Mouse (Mus musculus) cortical plate, adult 2 months (tissue): Measurements from ENCODE around the gene Ankrd52. TPM values are rescaled to one million over a fixed set of nuclear protein-coding genes. Genes with fewer than 3 reads are reported as not detected.

Experiments
- H3K27ac ChIP-seq: fragments of 200-500 bp; 2 replicates; pipeline ENCODE4 v1.5.1; 2012; ENCODE audit warnings: low read length, control low read depth, inconsistent platforms; ENCODE audit not compliant: insufficient read depth
- H3K4me1 ChIP-seq: fragments of 200-500 bp; 2 replicates; pipeline ENCODE4 v1.6.1; 2011; ENCODE audit warnings: low read length; ENCODE audit not compliant: control insufficient read depth, insufficient read depth
- H3K4me3 ChIP-seq: fragments of 200-500 bp; 2 replicates; pipeline ENCODE4 v1.5.1; 2011; ENCODE audit warnings: mild to moderate bottlenecking, low read length, control low read depth; ENCODE audit not compliant: insufficient read depth
- CTCF ChIP-seq: fragments of 200-500 bp; IDR thresholded peaks from 2 replicates; pipeline ENCODE4 v1.5.1; 2011; ENCODE audit warnings: mild to moderate bottlenecking, control low read depth, low read length; ENCODE audit not compliant: insufficient read depth; ENCODE audit errors: extremely low read depth
- POLR2A ChIP-seq: fragments of 200-500 bp; IDR thresholded peaks from 2 replicates; pipeline ENCODE4 v1.6.1; 2011; ENCODE audit warnings: mild to moderate bottlenecking, low read length, control low read depth; ENCODE audit not compliant: insufficient read depth; ENCODE audit errors: extremely low read depth
- polyA plus RNA-seq: library from polyadenylated mRNA; depleted of rRNA; stranded (reverse); fragments of >200 nt; gene quantifications from 2 replicates; pipeline ENCODE4 v1.2.3, GENCODE M21; 2012

Ankrd52 gene
- polyA plus RNA-seq, 1 experiment, result 30.4 TPM

DNA sequence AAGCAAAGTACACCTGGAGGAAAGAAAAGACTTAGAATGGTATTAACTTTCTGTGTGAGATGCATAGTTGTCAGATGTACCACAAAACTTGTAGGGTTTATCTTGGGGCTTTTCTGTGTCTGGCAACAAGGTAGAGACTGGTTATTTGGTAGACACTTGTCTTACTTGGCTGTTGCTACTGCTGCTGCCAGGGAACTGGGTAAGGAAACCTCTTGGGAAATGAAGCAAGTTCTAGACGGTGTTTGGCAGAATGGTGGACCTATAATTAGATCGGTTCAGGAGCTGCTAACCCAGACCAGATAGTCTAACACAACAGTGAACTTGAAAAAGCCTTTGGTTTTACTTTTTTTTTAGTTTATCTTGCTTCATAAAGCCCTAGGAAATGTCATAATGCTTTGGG, 38.0 kb upstream of the Ankrd52 start:
- TF ChIP-seq CTCF (no peak), POLR2A (no peak)
- peak overlapping the region; percentile 51; the same call in 1 of the 2 replicates for H3K4me3 ChIP-seq
- H3K27ac ChIP-seq, result 0 out of 2 replicates have a peak overlapping the region, but pooled peaks have one; percentile 93
- H3K4me1 ChIP-seq, result peaks cover 6% of the 10 kb centered on the region; the same call in 1 of the 2 replicates

DNA sequence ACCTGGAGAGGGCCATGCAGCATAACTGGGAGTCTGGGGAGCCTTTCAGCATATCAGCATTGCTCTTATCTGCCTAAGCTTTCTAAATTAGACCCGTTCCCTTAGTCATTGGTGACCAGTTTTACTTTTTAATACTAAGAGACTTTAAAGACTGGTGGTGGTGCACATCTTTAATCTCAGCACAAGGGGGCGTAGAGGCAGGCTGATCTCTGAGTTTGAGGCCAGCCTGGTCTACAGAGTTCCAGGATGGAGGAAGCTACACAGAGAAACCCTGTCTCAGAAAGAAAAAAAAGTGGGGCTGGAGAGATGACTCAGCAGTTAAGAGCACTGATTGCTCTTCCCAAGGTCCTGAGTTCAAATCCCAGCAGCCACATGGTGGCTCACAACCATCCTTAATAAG, 36.7 kb upstream of the Ankrd52 start:
- no peak for TF ChIP-seq POLR2A
- no peak for TF ChIP-seq CTCF
- Histone ChIP-seq H3K4me1 (peaks cover 9% of the 10 kb centered on the region; the same call in 1 of the 2 replicates), H3K4me3 (no peak overlapping the region), H3K27ac (no peak overlapping the region; the same call in 1 of the 2 replicates)

DNA sequence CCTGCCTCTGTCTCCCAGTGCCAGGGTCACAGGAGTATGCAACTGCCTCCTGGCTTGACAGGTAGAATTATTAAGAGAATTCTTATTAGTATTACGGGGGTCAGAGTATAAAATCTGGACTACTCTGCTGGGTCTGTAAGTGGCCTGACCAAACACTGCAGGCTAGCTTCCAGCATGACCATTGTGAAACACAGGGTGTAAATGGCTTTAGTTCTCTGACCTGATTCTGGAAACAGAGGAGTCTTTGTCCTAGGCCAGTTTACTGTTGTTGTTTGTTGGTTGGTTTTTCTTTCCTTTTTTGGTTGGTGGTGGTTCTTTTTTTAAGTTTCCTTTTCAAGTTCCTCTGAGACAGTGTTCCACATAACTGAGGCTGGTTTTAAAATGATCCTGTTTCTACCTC, 33.5 kb upstream of the Ankrd52 start:
- no peak overlapping the region for H3K4me3 ChIP-seq
- peaks cover 14% of the 10 kb centered on the region for H3K4me1 ChIP-seq
- peak overlapping the region; percentile 78 for H3K27ac ChIP-seq
- no peak for TF ChIP-seq POLR2A
- TF ChIP-seq CTCF, result no peak

DNA sequence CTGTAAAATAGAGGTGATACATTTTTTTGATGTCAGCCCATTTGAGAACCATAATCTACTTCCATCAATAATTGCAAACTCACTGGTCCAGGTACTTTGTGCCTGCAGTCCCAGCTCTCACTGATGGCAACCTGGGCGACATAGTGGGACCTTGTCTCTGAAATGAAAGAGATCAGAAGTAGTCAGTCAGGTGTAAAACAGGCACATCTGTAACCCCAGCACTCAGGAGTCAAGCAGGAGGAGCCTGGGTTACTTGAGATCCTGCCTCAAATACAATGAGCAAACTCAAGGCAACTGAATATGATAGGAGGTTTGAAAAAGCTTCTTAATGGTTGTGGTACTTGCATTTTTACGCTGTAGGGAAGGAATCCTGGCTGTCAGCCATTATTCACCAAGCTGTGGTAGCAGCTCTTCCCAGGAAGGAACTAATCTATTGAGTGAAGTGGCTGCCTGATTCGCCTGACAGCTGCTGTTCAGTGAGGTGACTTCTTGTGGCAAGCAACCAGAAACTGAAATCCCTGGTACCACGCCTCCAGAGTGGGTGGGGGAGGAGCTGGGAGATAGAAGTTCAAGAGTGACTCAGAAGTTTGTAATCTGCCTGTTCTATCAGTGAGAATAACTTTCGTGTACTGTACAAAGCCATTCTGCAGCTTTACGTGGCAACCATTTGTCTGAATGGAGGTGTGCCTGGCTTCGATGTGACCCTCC, 32.2 kb upstream of the Ankrd52 start:
- TF ChIP-seq POLR2A (no peak), CTCF (no peak)
- Histone ChIP-seq H3K4me1 (peaks cover 12% of the 10 kb centered on the region), H3K4me3 (no peak overlapping the region), H3K27ac (no peak overlapping the region; the same call in 1 of the 2 replicates)

DNA sequence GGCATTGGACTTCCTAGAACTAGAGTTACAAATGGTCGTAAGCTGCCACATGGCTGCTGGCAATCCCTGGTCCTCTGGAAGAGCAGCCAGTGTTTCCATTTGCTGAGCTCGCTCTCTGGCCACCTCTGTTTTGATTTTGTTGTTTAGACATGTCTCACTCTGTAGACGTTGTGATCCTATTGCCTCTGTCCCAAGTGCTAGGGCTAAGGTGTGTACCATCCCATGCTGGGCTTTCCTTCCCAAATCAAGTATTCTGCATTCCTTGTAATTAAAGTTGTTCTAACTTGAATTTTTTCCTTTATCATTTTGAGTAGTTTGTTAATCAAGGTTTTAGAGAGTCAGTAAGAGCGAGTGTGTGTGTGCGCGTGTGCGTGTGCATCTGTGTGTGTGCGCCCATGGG, 29.4 kb upstream of the Ankrd52 start:
- H3K4me3 ChIP-seq, result no peak overlapping the region
- H3K27ac ChIP-seq, result no peak overlapping the region
- TF ChIP-seq POLR2A (no peak), CTCF (no peak)
- peaks cover 10% of the 10 kb centered on the region for H3K4me1 ChIP-seq

DNA sequence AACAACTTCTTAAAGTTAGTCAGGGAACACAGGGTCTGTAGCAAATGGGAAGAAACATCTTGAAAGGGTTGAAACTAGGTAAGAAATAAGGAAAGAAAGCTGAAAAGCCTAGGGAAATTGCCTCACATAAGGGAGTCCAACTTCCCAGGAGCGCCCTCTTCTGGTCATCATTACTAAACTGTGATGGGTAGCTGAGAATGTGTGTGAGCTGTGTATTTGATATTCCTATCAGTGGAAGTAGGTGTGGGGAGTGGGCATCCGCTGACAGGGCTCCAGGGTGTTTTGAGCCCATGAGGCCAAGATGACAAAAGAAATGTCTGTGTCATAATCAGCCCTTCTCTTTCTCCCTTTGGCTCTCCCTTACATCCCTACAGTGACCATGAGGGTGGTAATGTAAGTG, 18.1 kb upstream of the Ankrd52 start:
- no peaks in the 10 kb centered on the region for H3K4me1 ChIP-seq
- no peak overlapping the region for H3K27ac ChIP-seq
- TF ChIP-seq CTCF, result peak; percentile 53
- TF ChIP-seq POLR2A, result no peak
- H3K4me3 ChIP-seq, result no peak overlapping the region

DNA sequence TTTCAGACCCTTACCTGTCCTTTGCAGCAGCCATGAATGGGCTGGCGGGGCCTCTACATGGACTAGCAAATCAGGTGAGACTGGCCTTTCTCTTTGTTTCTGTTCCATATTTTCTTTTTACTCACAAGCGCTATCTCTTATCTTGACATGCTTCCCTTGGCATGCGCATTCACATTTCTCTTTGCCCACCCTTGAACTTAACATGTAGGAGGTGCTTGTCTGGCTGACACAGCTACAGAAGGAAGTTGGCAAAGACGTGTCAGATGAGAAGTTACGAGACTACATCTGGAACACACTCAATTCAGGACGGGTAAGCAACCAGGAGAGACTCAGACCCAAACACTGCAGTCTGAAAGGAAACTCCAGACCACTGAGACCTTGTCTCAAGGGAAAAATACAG, 17.7 kb upstream of the Ankrd52 start:
- TF ChIP-seq CTCF (no peak), POLR2A (no peak)
- Histone ChIP-seq H3K4me3 (no peak overlapping the region), H3K4me1 (no peaks in the 10 kb centered on the region), H3K27ac (no peak overlapping the region)

DNA sequence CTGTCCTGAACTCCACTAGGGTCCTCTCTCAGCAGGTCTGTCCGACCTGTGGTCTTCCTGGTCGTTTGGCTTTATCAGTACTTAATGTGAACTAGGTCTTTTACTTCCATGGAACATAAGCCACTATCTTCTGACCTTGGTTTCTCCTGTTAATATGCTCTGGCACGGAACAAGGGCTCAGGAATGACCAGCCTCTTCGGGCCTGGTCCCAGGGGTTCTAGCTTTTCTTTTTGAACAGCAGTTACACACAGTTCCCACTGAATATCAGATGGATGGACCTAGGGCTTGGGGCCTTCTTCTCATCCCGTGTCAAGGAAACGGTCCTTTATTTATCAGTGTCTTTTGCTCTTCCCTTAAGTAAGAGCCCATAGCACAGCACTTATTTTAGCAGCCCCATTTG, 15.1 kb upstream of the Ankrd52 start:
- H3K27ac ChIP-seq, result no peak overlapping the region
- H3K4me1 ChIP-seq, result no peaks in the 10 kb centered on the region
- no peak for TF ChIP-seq POLR2A
- TF ChIP-seq CTCF, result no peak
- H3K4me3 ChIP-seq, result no peak overlapping the region

DNA sequence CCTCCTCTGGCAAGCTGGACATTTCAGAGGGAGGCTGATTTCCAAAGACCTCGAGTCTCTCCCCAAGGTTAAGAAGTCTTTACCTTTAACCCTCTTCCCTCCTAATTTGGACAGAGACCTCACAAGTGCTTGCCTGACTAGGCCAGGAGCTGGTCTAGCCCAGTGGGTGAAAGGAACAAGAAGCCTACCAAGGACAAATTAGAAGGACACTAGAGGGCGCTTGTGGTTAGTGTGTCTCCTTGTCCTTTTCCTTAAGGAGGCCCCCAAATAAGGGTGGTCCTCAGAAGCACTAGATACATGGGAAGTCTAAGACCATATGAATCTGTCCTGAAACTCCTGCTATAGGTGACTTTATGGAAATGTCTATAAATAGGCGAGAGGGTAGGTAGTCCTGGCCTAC, 14.3 kb upstream of the Ankrd52 start:
- Histone ChIP-seq H3K4me1 (peaks cover 2% of the 10 kb centered on the region; the same call in 1 of the 2 replicates), H3K27ac (no peak overlapping the region), H3K4me3 (no peak overlapping the region)
- TF ChIP-seq CTCF, result peak; percentile 24; the same call in 1 of the 2 replicates
- TF ChIP-seq POLR2A, result no peak

DNA sequence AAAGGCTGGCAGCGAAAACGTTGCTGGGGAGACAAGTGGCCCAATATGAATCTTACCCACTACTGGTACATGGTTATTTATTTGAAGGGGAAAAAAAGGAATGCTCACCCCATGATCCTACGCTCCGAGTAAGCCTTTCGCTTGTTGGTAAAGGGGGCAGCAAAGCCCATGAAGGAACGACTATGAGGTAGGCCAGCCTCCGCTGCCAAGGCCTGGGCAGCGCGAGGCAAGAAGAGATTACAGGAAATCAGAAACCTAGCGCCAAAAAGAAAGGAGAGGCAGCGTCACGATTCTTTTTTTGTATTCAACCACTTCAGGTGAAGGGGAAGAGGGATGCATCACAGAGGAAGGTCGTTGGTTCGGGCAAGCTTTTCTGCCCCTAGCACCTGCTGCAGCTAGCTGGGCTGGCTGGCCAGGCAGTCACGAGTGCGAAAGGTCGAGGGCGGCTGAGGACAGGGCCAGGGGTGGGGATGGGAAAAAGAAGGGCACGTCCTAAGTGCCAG, 9.0 kb upstream of the Ankrd52 start:
- Histone ChIP-seq H3K4me1 (peaks cover 2% of the 10 kb centered on the region; the same call in 1 of the 2 replicates), H3K27ac (peak overlapping the region; percentile 91), H3K4me3 (peak overlapping the region; percentile 87)
- TF ChIP-seq POLR2A (no peak), CTCF (no peak)
